Comparison of ENCODE assay signal across 10 mouse cellular contexts in genomic region chr2:35928133-35928532, GRCm38 (mm10). TPM values are rescaled to one million over a fixed set of nuclear protein-coding genes. Genes with fewer than 3 reads are reported as not detected.
DNase-seq lines count a peak whose midpoint lies in the region; ATAC-seq and TF ChIP-seq lines count a peak whose summit lies in the region.
"Had no signal": no experiment of that assay in that cellular context is flagged by ENCODE, and none has a peak within 500 bp of the region (broad histone marks: within the 10 kb centered on the region; RNA-seq: fewer than 3 reads in every experiment).

No protein-coding gene starts in this region.

- no peaks in the 10 kb centered on the region for H3K36me3 ChIP-seq in kidney, embryonic 14.5 days (ENCODE audit: control insufficient read depth, insufficient read depth, low read length)
- H3K36me3 ChIP-seq in embryonic facial prominence, embryonic 15.5 days: no peaks in the 10 kb centered on the region
- no peaks in the 10 kb centered on the region for H3K36me3 ChIP-seq in lung, postnatal 0 days (ENCODE audit: insufficient read depth, low read length)

- WGBS in kidney, embryonic 14.5 days: 64% methylated on average over 6 of the region's 6 CpGs
- whole genome bisulfite sequencing in embryonic facial prominence, embryonic 15.5 days: 43% methylated on average over 6 of the region's 6 CpGs
- 51% methylated on average over 6 of the region's 6 CpGs for WGBS in lung, postnatal 0 days

- no peak overlapping the region for H3K4me3 ChIP-seq in kidney, embryonic 14.5 days (ENCODE audit: low read length)
- H3K4me3 ChIP-seq in embryonic facial prominence, embryonic 15.5 days (replicated peaks): no peak overlapping the region
- H3K4me3 ChIP-seq in lung, postnatal 0 days (ENCODE audit: low read depth, low read length): no peak overlapping the region
- H3K4me3 ChIP-seq: erythroblast, embryonic 14.5 days had no signal

- H3K27ac ChIP-seq in kidney, embryonic 14.5 days (ENCODE audit: low read depth, low read length): no peak overlapping the region
- H3K27ac ChIP-seq in embryonic facial prominence, embryonic 15.5 days (replicated peaks): peak overlapping the region; percentile 67; the same call in 1 of the 2 replicates
- no peak overlapping the region for H3K27ac ChIP-seq in lung, postnatal 0 days (ENCODE audit: low read length)

- H3K9me3 ChIP-seq in kidney, embryonic 14.5 days (ENCODE audit: control insufficient read depth, low read length): no peaks in the 10 kb centered on the region
- no peaks in the 10 kb centered on the region for H3K9me3 ChIP-seq in embryonic facial prominence, embryonic 15.5 days (replicated peaks)
- no peaks in the 10 kb centered on the region for H3K9me3 ChIP-seq in lung, postnatal 0 days (ENCODE audit: low read length)

- H3K27me3 ChIP-seq in kidney, embryonic 14.5 days (ENCODE audit: control insufficient read depth, insufficient read depth, low read length): no peaks in the 10 kb centered on the region
- no peaks in the 10 kb centered on the region for H3K27me3 ChIP-seq in embryonic facial prominence, embryonic 15.5 days
- H3K27me3 ChIP-seq in lung, postnatal 0 days (replicated peaks; ENCODE audit: insufficient read depth, low read length): no peaks in the 10 kb centered on the region
- H3K27me3 ChIP-seq: CH12.LX had no signal

- TF ChIP-seq CTCF in lung, postnatal 0 days (IDR thresholded peaks at IDR 0.05): no peak

- no peak overlapping the region for H3K9ac ChIP-seq in kidney, embryonic 14.5 days (ENCODE audit: low read depth, low read length)
- no peak overlapping the region for H3K9ac ChIP-seq in embryonic facial prominence, embryonic 15.5 days
- no peak overlapping the region for H3K9ac ChIP-seq in lung, postnatal 0 days (replicated peaks; ENCODE audit: low read depth)

- no peak for DNase-seq in kidney, adult 18-20 months
- DNase-seq in heart, postnatal 14 days: peak; percentile 42 to 59
- DNase-seq in lung, postnatal 0 days (ENCODE audit: low spot score): peak; percentile 59
- no peak for DNase-seq in adrenal gland, postnatal 4 days (ENCODE audit: low spot score in 2 of 2)
- DNase-seq in urinary bladder, postnatal 14 days (ENCODE audit: low spot score): no peak
- no peak for DNase-seq in ovary, postnatal 14 days (ENCODE audit: low spot score)

- 0 out of 2 replicates have a peak, but pooled peaks have one; percentile 43 for ATAC-seq in kidney, embryonic 14.5 days (ENCODE audit: low FRiP score, low TSS enrichment)
- ATAC-seq in embryonic facial prominence, embryonic 15.5 days (ENCODE audit: insufficient number of reproducible peaks, low FRiP score, low TSS enrichment, low read depth): peak; percentile 85
- ATAC-seq in lung, postnatal 0 days: peak; percentile 77

- no peak overlapping the region for H3K4me2 ChIP-seq in kidney, embryonic 14.5 days (replicated peaks; ENCODE audit: low read depth, low read length)
- no peak overlapping the region for H3K4me2 ChIP-seq in embryonic facial prominence, embryonic 15.5 days (replicated peaks)
- H3K4me2 ChIP-seq in lung, postnatal 0 days (replicated peaks; ENCODE audit: low read depth, low read length): no peak overlapping the region

- H3K4me1 ChIP-seq in kidney, embryonic 14.5 days (ENCODE audit: control insufficient read depth, insufficient read depth, low read length): no peaks in the 10 kb centered on the region
- H3K4me1 ChIP-seq in embryonic facial prominence, embryonic 15.5 days: peaks cover 9% of the 10 kb centered on the region; the same call in 1 of the 2 replicates
- H3K4me1 ChIP-seq in lung, postnatal 0 days (ENCODE audit: insufficient read depth, low read depth, low read length): no peaks in the 10 kb centered on the region

- no peak for TF ChIP-seq EP300 in lung, postnatal 0 days (IDR thresholded peaks at IDR 0.05)

- intact Hi-C loops in heart, postnatal 14 days (cut with DNase I): loop anchor here (10.0 kb wide), 1 partner anchor 523 kb away; no protein-coding TSS in a partner anchor

RNA-seq across cellular contexts. Expression of gene Ttll11, which starts 51.6 kb away (rescaled TPM):
- 0.58 and 1.0 TPM in 2 replicates for polyA plus RNA-seq in kidney, embryonic 14.5 days (2014; fragmentation: Nextera tagmentation; extraction: Ambion mirVana)
- polyA plus RNA-seq in embryonic facial prominence, embryonic 15.5 days (2015; fragmentation: Nextera tagmentation; extraction: Ambion mirVana): 1.2 and 1.4 TPM in 2 replicates
- total RNA-seq in heart, postnatal 14 days (2021): 1 to 10 TPM; 1.3 to 1.9 TPM
- polyA plus RNA-seq in lung, postnatal 0 days (2015; fragmentation: Nextera tagmentation; extraction: Ambion mirVana): 1.7 and 2.1 TPM in 2 replicates
- total RNA-seq in adrenal gland, postnatal 4 days (2021): 1 to 10 TPM; 2.9 to 4.0 TPM

Comparison
In these comparisons a context has a peak if more than half of its experiments do, and no peak if none do; other contexts are left out.
1. DNase-seq: peak in heart, postnatal 14 days (2 of 2) and lung, postnatal 0 days (single experiment); none in kidney, adult 18-20 months (single experiment), adrenal gland, postnatal 4 days (0 of 2), urinary bladder, postnatal 14 days (single experiment) and ovary, postnatal 14 days (single experiment).
2. Peak in every context shown above with its lines, with median percentiles within 50 percentile points of each other: ATAC-seq.